Mouse (Mus musculus) ES-E14 (cell line): ENCODE results near the gene Syngap1. TPM values are rescaled to one million over a fixed set of nuclear protein-coding genes. Genes with fewer than 3 reads are reported as not detected.
A peak's percentile ranks its signal among the peaks of the same experiment; 100 is the strongest.

Experiments used
- DNase-seq: peaks from one replicate; pipeline ENCODE4 v3.0.0-alpha.2; 2013; ENCODE audit warnings: low read depth, low spot score
- H3K27ac ChIP-seq: 2 replicates; pipeline ENCODE4 v1.5.1; 2012; ENCODE audit warnings: low read depth, mild to moderate bottlenecking, low read length, moderate library complexity, mixed read lengths; ENCODE audit not compliant: poor library complexity, insufficient read depth, severe bottlenecking
- H3K36me3 ChIP-seq: 2 replicates; pipeline ENCODE4 v1.6.1; 2012; ENCODE audit warnings: mild to moderate bottlenecking, low read length, moderate library complexity, mixed read lengths; ENCODE audit not compliant: control insufficient read depth, poor library complexity, insufficient read depth, severe bottlenecking
- H3K4me1 ChIP-seq, 2 experiments: fragments of 150-350 bp in 1 of 2; sonication (generic) in 1 of 2; 2 replicates each; pipeline ENCODE4 v1.6.1; 2012; ENCODE audit warnings: low read length in 2 of 2, mild to moderate bottlenecking in 1 of 2, mixed read lengths in 1 of 2; ENCODE audit not compliant: control insufficient read depth in 2 of 2, insufficient read depth in 2 of 2, poor library complexity in 1 of 2
- H3K4me3 ChIP-seq, 2 experiments: fragments of 150-350 bp in 1 of 2; sonication (generic) in 1 of 2; 2 replicates each; pipeline ENCODE4 v1.5.1; 2012; ENCODE audit warnings: low read length in 2 of 2, low read depth in 1 of 2, mild to moderate bottlenecking in 1 of 2, mixed read lengths in 1 of 2; ENCODE audit not compliant: insufficient read depth in 1 of 2, poor library complexity in 1 of 2, severe bottlenecking in 1 of 2
- H3K9ac ChIP-seq: 2 replicates; pipeline ENCODE4 v1.6.1; 2012; ENCODE audit warnings: low read depth, mild to moderate bottlenecking, low read length, mixed read lengths; ENCODE audit not compliant: poor library complexity, insufficient read depth, severe bottlenecking
- H3K9me3 ChIP-seq: fragments of 150-350 bp; sonication (generic); 2 replicates; pipeline ENCODE4 v1.6.1; 2012; ENCODE audit warnings: low read depth, mild to moderate bottlenecking, low read length; ENCODE audit not compliant: control insufficient read depth, insufficient read depth
- CHD2 ChIP-seq: IDR thresholded peaks from 2 replicates; pipeline ENCODE4 v1.6.1; 2014; ENCODE audit warnings: mild to moderate bottlenecking, low read depth, low read length, inconsistent platforms
- HCFC1 ChIP-seq: IDR thresholded peaks from 2 replicates; pipeline ENCODE4 v1.6.1; 2012; ENCODE audit warnings: low read length, inconsistent platforms, borderline replicate concordance; ENCODE audit not compliant: insufficient read depth
- MAFK ChIP-seq: IDR thresholded peaks from 2 replicates; pipeline ENCODE4 v1.6.1; 2014; ENCODE audit warnings: mild to moderate bottlenecking, low read depth, low read length, inconsistent platforms; ENCODE audit not compliant: insufficient read depth
- ZC3H11A ChIP-seq: IDR thresholded peaks from 2 replicates; pipeline ENCODE4 v1.6.1; 2012; ENCODE audit warnings: low read depth, mild to moderate bottlenecking, inconsistent platforms, low read length, borderline replicate concordance
- ZNF384 ChIP-seq: IDR thresholded peaks from 2 replicates; pipeline ENCODE4 v1.6.1; 2012; ENCODE audit warnings: low read depth, low read length, inconsistent platforms
- in situ Hi-C, 2 experiments: fragments of 600-800 bp; cut with MboI; formaldehyde crosslinking; loops; one replicate each; pipeline ENCODE4 v1.15.1; 2025; ENCODE audit warnings: low sequenced_read_pairs in 2 of 2, inconsistent platforms in 1 of 2; ENCODE audit not compliant: unreplicated experiment in 2 of 2
- total RNA-seq: library from RNA; depleted of rRNA; stranded (reverse); fragments of 300-350 nt; gene quantifications from 2 replicates; pipeline ENCODE4 v1.2.3, GENCODE M21; 2012

The Syngap1 gene
- total RNA-seq, 1 experiment, result 6.6 TPM

DNA sequence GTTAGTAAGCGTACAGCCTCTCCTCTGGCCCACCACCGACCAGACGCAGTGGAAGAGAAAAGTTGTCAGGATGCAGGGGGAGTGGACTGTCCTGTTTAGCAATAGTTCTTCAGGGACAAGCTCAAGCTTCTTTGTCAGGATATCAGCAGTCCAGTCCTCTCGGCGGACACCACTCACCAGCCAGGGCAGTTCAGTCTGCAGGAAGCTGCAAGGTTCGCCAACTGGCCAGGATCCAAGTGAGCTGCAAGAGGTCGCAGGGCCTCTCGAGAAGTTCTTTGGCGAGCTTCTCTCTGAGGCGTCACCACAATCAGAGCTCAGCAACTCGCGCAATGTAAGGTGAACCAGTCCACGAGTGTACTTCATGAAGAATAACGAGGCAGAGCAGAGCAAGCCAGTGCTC is 53.4 kb downstream of the Syngap1 start:
- Histone ChIP-seq H3K9ac (no peak overlapping the region; the same call in 1 of the 2 replicates), H3K36me3 (no peaks in the 10 kb centered on the region), H3K9me3 (no peaks in the 10 kb centered on the region), H3K4me1 (peaks cover 5 to 15% of the 10 kb centered on the region in 2 experiments), H3K27ac (no peak overlapping the region), H3K4me3 (peak overlapping the region; percentile 32 to 44; a peak in 2 of 4 replicates)
- DNase-seq, result no peak
- in situ Hi-C loops, result no loop called here
- no peak for TF ChIP-seq HCFC1
- no peak for TF ChIP-seq ZC3H11A
- TF ChIP-seq MAFK, result no peak

GRCm38 (mm10) chr17:26995006-26995405 is 54.0 kb downstream of the Syngap1 start:
- Histone ChIP-seq H3K9me3 (no peaks in the 10 kb centered on the region), H3K27ac (peak overlapping the region; percentile 60; the same call in 1 of the 2 replicates), H3K9ac (peak overlapping the region; percentile 17; the same call in 1 of the 2 replicates), H3K4me3 (peak overlapping the region in 1 of 2 experiments; percentile 44; a peak in 1 of 4 replicates), H3K4me1 (peaks cover 5 to 15% of the 10 kb centered on the region in 2 experiments), H3K36me3 (no peaks in the 10 kb centered on the region)
- in situ Hi-C loops, result no loop called here
- no peak for DNase-seq
- TF ChIP-seq HCFC1 (no peak), ZNF384 (no peak), MAFK (no peak), ZC3H11A (no peak), CHD2 (no peak)

- peaks cover 3 to 15% of the 10 kb centered on the region in 2 experiments for H3K4me1 ChIP-seq
- TF ChIP-seq HCFC1 (no peak), MAFK (no peak), CHD2 (no peak), ZC3H11A (no peak), ZNF384 (no peak)
Observed at GRCm38 (mm10) chr17:26995562-26995961, 54.5 kb downstream of the Syngap1 start.

GRCm38 (mm10) chr17:26997661-26998060 is 56.6 kb downstream of the Syngap1 start:
- Histone ChIP-seq H3K9ac (no peak overlapping the region; the same call in 1 of the 2 replicates), H3K4me3 (peak overlapping the region in 1 of 2 experiments; percentile 55; a peak in 1 of 4 replicates), H3K36me3 (no peaks in the 10 kb centered on the region), H3K27ac (peak overlapping the region; percentile 74; the same call in 1 of the 2 replicates), H3K9me3 (no peaks in the 10 kb centered on the region), H3K4me1 (peaks cover 3 to 15% of the 10 kb centered on the region in 2 experiments)
- no peak for DNase-seq
- in situ Hi-C loops, result no loop called here
- no peak for TF ChIP-seq CHD2
- no peak for TF ChIP-seq HCFC1
- no peak for TF ChIP-seq ZNF384

More at GRCm38 (mm10) chr17:26995562-26995961, 54.5 kb downstream of the Syngap1 start:
- DNase-seq, result no peak
- Histone ChIP-seq H3K36me3 (no peaks in the 10 kb centered on the region), H3K27ac (peak overlapping the region; percentile 60; the same call in 1 of the 2 replicates), H3K9me3 (no peaks in the 10 kb centered on the region), H3K9ac (peak overlapping the region; percentile 60; the same call in 1 of the 2 replicates), H3K4me3 (no peak overlapping the region)
- in situ Hi-C loops, result no loop called here

DNA sequence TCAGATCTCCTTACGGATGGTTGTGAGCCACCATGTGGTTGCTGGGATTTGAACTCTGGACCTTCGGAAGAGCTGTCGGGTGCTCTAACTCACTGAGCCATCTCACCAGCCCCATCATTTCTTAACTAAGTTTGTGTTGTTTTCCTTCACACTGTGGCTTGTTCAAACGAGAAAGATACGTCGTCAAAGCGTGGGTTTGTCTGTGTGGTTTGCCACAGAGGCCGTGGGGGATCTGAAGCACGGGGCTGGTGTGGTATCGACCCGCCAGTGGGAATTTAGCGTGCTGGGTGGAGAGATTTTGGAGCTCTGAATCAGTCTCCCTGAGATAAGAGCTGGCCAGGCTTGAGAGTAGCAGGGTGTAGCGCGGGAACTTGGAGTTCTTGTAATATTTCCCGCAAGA is 57.2 kb downstream of the Syngap1 start:
- Histone ChIP-seq H3K9ac (peak overlapping the region; percentile 69; the same call in 1 of the 2 replicates), H3K36me3 (no peaks in the 10 kb centered on the region), H3K9me3 (no peaks in the 10 kb centered on the region), H3K4me3 (peak overlapping the region in 1 of 2 experiments; percentile 55; a peak in 2 of 4 replicates), H3K4me1 (peaks cover 3 to 15% of the 10 kb centered on the region in 2 experiments), H3K27ac (peak overlapping the region; percentile 41; the same call in 1 of the 2 replicates)
- TF ChIP-seq ZC3H11A, result no peak
- no peak for TF ChIP-seq MAFK
- TF ChIP-seq ZNF384, result no peak
- TF ChIP-seq HCFC1, result no peak
- TF ChIP-seq CHD2, result no peak
- no peak for DNase-seq
- in situ Hi-C loops, result no loop called here
